Mouse (Mus musculus): ENCODE results near the gene Ephx4. TPM values are rescaled to one million over a fixed set of nuclear protein-coding genes. Genes with fewer than 3 reads are reported as not detected.

The Ephx4 gene
- polyA plus RNA-seq, 1 experiment from 2014 or later: 0.68 TPM

Other genes with a start within 250 kb of the Ephx4 start
- gene Tgfbr3, start 113.1 kb upstream of the Ephx4 start, polyA plus RNA-seq (2016; fragmentation: Nextera tagmentation; extraction: Ambion mirVana): 5.7 and 5.8 TPM in 2 replicates
- gene Brdt, start 71.6 kb upstream of the Ephx4 start, polyA plus RNA-seq (2016; fragmentation: Nextera tagmentation; extraction: Ambion mirVana): 0.77 TPM in 2 replicates
- gene Lpcat2b, start 28.8 kb downstream of the Ephx4 start, polyA plus RNA-seq (2016; fragmentation: Nextera tagmentation; extraction: Ambion mirVana): not detected in 2 replicates
- gene Btbd8, start 35.3 kb downstream of the Ephx4 start, polyA plus RNA-seq (2016; fragmentation: Nextera tagmentation; extraction: Ambion mirVana): 4.0 and 4.2 TPM in 2 replicates
- 0.31 and 0.41 TPM in 2 replicates for gene Gm42669, start 104.9 kb downstream of the Ephx4 start, polyA plus RNA-seq (2016; fragmentation: Nextera tagmentation; extraction: Ambion mirVana)
- 0.07 and 0.16 TPM in 2 replicates for gene 1700028K03Rik, start 132.0 kb downstream of the Ephx4 start, polyA plus RNA-seq (2016; fragmentation: Nextera tagmentation; extraction: Ambion mirVana)
- gene Rpap2, start 194.6 kb downstream of the Ephx4 start, polyA plus RNA-seq (2016; fragmentation: Nextera tagmentation; extraction: Ambion mirVana): 19.0 and 19.1 TPM in 2 replicates
- 33.3 and 35.7 TPM in 2 replicates for gene Glmn, start 195.2 kb downstream of the Ephx4 start, polyA plus RNA-seq (2016; fragmentation: Nextera tagmentation; extraction: Ambion mirVana)